Mouse (Mus musculus): ENCODE measurements at regions not wholly inside any gene's neighbourhood (a gene's known extent, or its start where the extent isn't known, plus 50 kb on each side); places are given as distances from the start of the nearest gene placed in this dataset.

DNA sequence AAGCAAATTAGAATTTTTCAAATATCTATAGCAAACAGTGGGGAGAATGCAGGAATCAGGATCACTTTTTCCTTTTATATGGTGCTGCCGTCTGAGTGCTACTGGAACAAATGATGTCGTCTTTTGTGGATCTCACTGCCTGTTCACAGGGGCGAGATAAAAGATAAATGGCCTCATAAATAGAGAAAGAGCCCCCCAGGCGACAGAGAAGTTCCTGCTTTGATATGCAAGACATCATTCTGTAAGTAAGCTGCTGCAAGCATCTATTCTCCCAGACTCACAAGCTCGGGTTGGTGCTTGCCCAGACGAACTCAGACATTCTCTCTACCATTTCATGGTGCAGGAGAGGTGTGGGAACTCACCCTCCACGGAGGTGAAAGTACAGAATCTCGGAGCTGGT lies 377.6 kb upstream of the Cdh4 start:
- no peak for DNase-seq
- H3K4me3 ChIP-seq (replicated peaks; ENCODE audit: extremely low read depth, low read depth, low read length) = no peak overlapping the region
- H3K4me1 ChIP-seq (ENCODE audit: control insufficient read depth, insufficient read depth, low read length) = no peaks in the 10 kb centered on the region
- TF ChIP-seq POLR2A (IDR thresholded peaks at IDR 0.05; ENCODE audit: borderline replicate concordance, extremely low read depth, low read depth, low read length) = no peak
- TF ChIP-seq CTCF (IDR thresholded peaks at IDR 0.05; ENCODE audit: insufficient read depth, low read length) = no peak
- 37% methylated on average over 8 of the region's 8 CpGs for WGBS

GRCm38 (mm10) chr2:179069520-179069919 lies 372.7 kb upstream of the Cdh4 start:
- H3K4me1 ChIP-seq (ENCODE audit: control insufficient read depth, insufficient read depth, low read length) = no peaks in the 10 kb centered on the region
- TF ChIP-seq POLR2A (IDR thresholded peaks at IDR 0.05; ENCODE audit: borderline replicate concordance, extremely low read depth, low read depth, low read length) = no peak
- TF ChIP-seq CTCF (IDR thresholded peaks at IDR 0.05; ENCODE audit: insufficient read depth, low read length) = no peak
- 62% methylated on average over 6 of the region's 6 CpGs for WGBS
- H3K4me3 ChIP-seq (replicated peaks; ENCODE audit: extremely low read depth, low read depth, low read length) = no peak overlapping the region
- no peak for DNase-seq

DNA sequence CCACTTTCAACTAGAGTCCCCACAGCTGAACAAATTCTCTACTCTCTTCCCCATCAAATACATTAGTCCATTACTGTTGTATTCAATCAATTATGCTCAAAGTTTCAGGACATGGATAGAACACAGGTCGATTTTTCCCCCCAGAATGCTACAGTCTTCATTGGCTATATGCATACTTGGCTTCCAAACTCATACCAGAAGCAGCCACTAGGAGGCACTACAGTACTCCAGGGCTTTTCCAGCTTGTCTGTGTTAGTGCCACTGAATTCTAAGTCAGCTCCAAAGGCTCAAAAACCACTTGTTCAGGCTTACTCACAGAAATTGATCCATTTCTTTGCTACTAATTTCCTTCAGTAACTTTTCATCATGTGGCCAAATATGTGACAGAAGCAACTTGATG lies 371.9 kb upstream of the Cdh4 start:
- no peak for DNase-seq
- 41% methylated on average over 1 of the region's 1 CpGs for WGBS

DNA sequence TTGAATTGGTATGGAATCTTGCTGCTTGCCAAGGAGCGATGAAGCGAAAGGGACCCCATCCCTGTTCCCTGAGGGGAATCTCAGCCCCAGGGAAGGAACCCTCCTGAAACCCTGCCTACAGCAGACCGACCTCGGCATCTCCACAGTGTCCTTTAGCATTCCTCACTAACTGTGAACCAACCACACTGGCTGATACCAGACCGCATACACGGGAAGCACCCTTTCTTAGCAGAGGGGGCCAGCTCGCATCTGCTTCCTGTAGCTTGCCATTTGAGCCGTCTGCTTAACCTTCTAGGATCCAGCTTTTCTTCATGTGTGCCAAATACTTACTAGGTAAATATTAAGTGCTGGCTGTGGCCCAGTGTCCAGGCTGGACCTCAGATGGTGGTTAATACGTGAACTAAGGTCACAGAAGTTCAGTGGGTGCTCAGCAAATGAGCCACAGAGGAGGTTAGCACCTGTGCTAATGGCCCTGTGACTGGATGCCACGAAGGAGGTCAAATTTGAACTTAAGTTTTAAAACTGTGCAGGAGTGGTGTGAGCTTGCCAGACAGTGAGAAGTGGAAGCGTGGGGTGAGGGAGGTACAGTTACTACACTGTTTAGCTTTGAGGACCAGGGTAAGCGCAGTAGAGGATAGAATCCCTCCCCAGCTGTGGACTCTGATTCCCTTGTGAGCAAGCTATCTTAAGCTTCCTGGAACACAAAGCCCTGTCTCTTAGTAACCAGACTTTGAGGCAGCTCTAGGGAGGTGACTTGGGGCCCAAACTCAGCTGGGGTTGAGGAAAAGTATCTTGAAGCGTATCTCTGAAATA lies 361.6 kb upstream of the Cdh4 start:
- TF ChIP-seq POLR2A (IDR thresholded peaks at IDR 0.05; ENCODE audit: borderline replicate concordance, extremely low read depth, low read depth, low read length) = no peak
- no peak for TF ChIP-seq CTCF (IDR thresholded peaks at IDR 0.05; ENCODE audit: insufficient read depth, low read length)
- Histone ChIP-seq H3K4me3 (replicated peaks; ENCODE audit: extremely low read depth, low read depth, low read length) (no peak overlapping the region), H3K4me1 (ENCODE audit: control insufficient read depth, insufficient read depth, low read length) (no peaks in the 10 kb centered on the region)
- no peak for DNase-seq
- 60% methylated on average over 13 of the region's 13 CpGs for WGBS

More for the DNA sequence above, 371.9 kb upstream of the Cdh4 start:
- H3K4me3 ChIP-seq (replicated peaks; ENCODE audit: extremely low read depth, low read depth, low read length) = no peak overlapping the region
- no peaks in the 10 kb centered on the region for H3K4me1 ChIP-seq (ENCODE audit: control insufficient read depth, insufficient read depth, low read length)
- TF ChIP-seq CTCF (IDR thresholded peaks at IDR 0.05; ENCODE audit: insufficient read depth, low read length) (no peak), POLR2A (IDR thresholded peaks at IDR 0.05; ENCODE audit: borderline replicate concordance, extremely low read depth, low read depth, low read length) (no peak)

- H3K4me1 ChIP-seq (ENCODE audit: control insufficient read depth, insufficient read depth, low read length) = no peaks in the 10 kb centered on the region
- H3K4me3 ChIP-seq (replicated peaks; ENCODE audit: extremely low read depth, low read depth, low read length) = no peak overlapping the region
- DNase-seq = no peak
- 84% methylated on average over 9 of the region's 9 CpGs for WGBS
- TF ChIP-seq POLR2A (IDR thresholded peaks at IDR 0.05; ENCODE audit: borderline replicate concordance, extremely low read depth, low read depth, low read length) (no peak), CTCF (IDR thresholded peaks at IDR 0.05; ENCODE audit: insufficient read depth, low read length) (no peak)
Observed at GRCm38 (mm10) chr2:179086915-179087314, 355.3 kb upstream of the Cdh4 start.

DNA sequence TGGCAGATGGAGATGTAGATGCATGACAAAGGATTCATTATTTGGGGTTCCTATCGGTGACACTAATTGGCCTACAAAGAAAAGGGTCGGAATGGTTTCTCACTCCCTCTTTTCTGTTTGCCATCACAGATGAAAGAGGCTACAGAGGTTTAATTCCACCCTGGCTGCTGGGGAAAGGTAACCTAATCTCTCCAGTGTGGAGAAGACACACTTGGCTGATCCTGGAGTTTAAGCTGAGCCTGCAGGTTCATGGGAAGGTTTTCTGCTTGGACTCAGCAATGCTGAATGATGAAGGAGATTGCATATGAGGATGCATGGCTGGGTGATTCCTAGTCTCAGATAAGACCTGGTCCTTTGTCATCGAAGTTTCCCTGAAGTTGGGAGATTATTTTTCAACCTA lies 350.8 kb upstream of the Cdh4 start:
- DNase-seq = no peak
- no peaks in the 10 kb centered on the region for H3K4me1 ChIP-seq (ENCODE audit: control insufficient read depth, insufficient read depth, low read length)
- H3K4me3 ChIP-seq (replicated peaks; ENCODE audit: extremely low read depth, low read depth, low read length) = no peak overlapping the region
- WGBS = 59% methylated on average over 3 of the region's 3 CpGs
- TF ChIP-seq POLR2A (IDR thresholded peaks at IDR 0.05; ENCODE audit: borderline replicate concordance, extremely low read depth, low read depth, low read length) (no peak), CTCF (IDR thresholded peaks at IDR 0.05; ENCODE audit: insufficient read depth, low read length) (no peak)

DNA sequence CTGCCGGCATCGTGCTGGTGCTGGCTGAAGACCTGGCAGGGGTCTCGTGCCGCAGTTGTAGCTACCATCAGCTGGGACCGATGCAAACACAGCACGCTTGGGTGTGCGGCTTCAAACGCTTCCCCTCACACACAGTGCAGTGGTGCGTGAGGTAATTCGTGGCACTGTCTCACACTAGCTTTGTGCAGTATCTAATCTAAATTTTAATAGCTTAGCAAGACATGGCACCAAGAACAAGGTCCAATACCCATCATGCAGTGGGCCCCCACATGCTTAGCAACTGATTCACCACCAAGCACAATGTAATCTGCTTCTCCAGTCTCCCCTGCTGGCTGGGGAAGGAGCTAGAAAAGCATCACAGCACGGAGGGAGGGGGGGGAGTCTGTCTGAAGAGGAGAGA lies 348.2 kb upstream of the Cdh4 start:
- no peak for DNase-seq
- WGBS = 79% methylated on average over 11 of the region's 11 CpGs
- H3K4me1 ChIP-seq (ENCODE audit: control insufficient read depth, insufficient read depth, low read length) = no peaks in the 10 kb centered on the region

DNA sequence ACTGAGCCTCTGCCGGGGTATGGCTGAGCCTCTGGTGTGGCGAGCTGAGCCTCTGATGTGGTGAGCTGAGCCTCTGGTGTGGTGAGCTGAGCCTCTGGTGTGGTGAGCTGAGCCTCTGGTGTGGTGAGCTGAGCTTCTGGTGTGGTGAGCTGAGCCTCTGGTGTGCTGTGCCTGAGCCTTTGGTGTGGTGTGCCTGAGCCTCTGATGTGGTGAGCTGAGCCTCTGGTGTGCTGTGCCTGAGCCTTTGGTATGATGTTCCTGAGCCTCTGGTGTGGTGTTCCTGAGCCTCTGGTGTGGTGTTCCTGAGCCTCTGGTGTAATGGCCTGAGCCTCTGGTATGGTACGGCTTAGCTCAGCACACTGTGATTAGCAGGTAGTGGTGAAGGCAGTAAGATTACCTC lies 346.2 kb upstream of the Cdh4 start:
- no peak for DNase-seq
- Histone ChIP-seq H3K4me1 (ENCODE audit: control insufficient read depth, insufficient read depth, low read length) (no peaks in the 10 kb centered on the region), H3K4me3 (replicated peaks; ENCODE audit: extremely low read depth, low read depth, low read length) (no peak overlapping the region)
- WGBS = 87% methylated on average over 3 of the region's 3 CpGs
- no peak for TF ChIP-seq CTCF (IDR thresholded peaks at IDR 0.05; ENCODE audit: insufficient read depth, low read length)

More for the DNA sequence above, 348.2 kb upstream of the Cdh4 start:
- H3K4me3 ChIP-seq (replicated peaks; ENCODE audit: extremely low read depth, low read depth, low read length) = no peak overlapping the region
- TF ChIP-seq POLR2A (IDR thresholded peaks at IDR 0.05; ENCODE audit: borderline replicate concordance, extremely low read depth, low read depth, low read length) = no peak
- no peak for TF ChIP-seq CTCF (IDR thresholded peaks at IDR 0.05; ENCODE audit: insufficient read depth, low read length)

- H3K4me1 ChIP-seq (ENCODE audit: control insufficient read depth, insufficient read depth, low read length) = no peaks in the 10 kb centered on the region
- WGBS = 70% methylated on average over 4 of the region's 4 CpGs
- no peak for TF ChIP-seq CTCF (IDR thresholded peaks at IDR 0.05; ENCODE audit: insufficient read depth, low read length)
- TF ChIP-seq POLR2A (IDR thresholded peaks at IDR 0.05; ENCODE audit: borderline replicate concordance, extremely low read depth, low read depth, low read length) = no peak
- DNase-seq = no peak
- H3K4me3 ChIP-seq (replicated peaks; ENCODE audit: extremely low read depth, low read depth, low read length) = no peak overlapping the region
Observed at GRCm38 (mm10) chr2:179096861-179097260, 345.4 kb upstream of the Cdh4 start.

DNA sequence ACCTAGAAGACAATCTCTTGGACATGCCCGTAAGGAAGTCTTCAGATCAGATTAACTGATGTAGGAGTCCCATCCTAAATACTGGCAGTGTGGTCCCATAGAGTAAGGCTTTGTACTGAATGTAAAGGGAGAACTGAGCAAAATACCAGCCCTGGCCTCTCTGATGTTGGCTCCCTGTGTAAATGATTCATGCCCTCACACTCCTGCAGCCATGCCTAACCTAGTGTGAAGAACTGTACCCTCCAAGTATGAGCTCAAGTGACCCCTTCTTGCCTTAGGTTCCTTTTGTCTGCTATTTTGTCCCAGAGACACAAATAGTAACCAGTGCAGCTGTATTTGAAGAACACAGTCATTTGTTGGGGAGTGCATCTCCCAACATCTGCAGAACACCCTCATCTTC lies 342.4 kb upstream of the Cdh4 start:
- WGBS = 82% methylated on average over 1 of the region's 1 CpGs
- TF ChIP-seq POLR2A (IDR thresholded peaks at IDR 0.05; ENCODE audit: borderline replicate concordance, extremely low read depth, low read depth, low read length) (no peak), CTCF (IDR thresholded peaks at IDR 0.05; ENCODE audit: insufficient read depth, low read length) (no peak)
- Histone ChIP-seq H3K4me3 (replicated peaks; ENCODE audit: extremely low read depth, low read depth, low read length) (no peak overlapping the region), H3K4me1 (ENCODE audit: control insufficient read depth, insufficient read depth, low read length) (no peaks in the 10 kb centered on the region)
- no peak for DNase-seq
